Mouse (Mus musculus) kidney, embryonic 14.5 days (tissue): Measurements from ENCODE around the gene Slc39a13. TPM values are rescaled to one million over a fixed set of nuclear protein-coding genes. Genes with fewer than 3 reads are reported as not detected.
A peak's percentile ranks its signal among the peaks of the same experiment; 100 is the strongest.
"Not testable (repeated sequence)": the region's sequence is repeated elsewhere in the genome, so short reads cannot be mapped to it uniquely, and the experiment has no call there.

Experiments
- ATAC-seq: fragments of 200-750 bp; cut with Nextera tagmentation; 2 replicates; pipeline ENCODE4 v1.8.0; 2017; ENCODE audit warnings: moderate number of reproducible peaks, mild to moderate bottlenecking, moderate TSS enrichment, moderate library complexity; ENCODE audit not compliant: low FRiP score, low TSS enrichment
- H3K27ac ChIP-seq: fragments of 300-500 bp; sonication (generic); 2 replicates; pipeline ENCODE4 v1.5.1; 2014; ENCODE audit warnings: low read depth, mild to moderate bottlenecking, low read length, moderate library complexity, mixed read lengths
- H3K27me3 ChIP-seq: fragments of 300-500 bp; sonication (generic); 2 replicates; pipeline ENCODE4 v1.6.1; 2014; ENCODE audit warnings: mild to moderate bottlenecking, low read length; ENCODE audit not compliant: control insufficient read depth, insufficient read depth
- H3K36me3 ChIP-seq: fragments of 300-500 bp; sonication (generic); 2 replicates; pipeline ENCODE4 v1.6.1; 2014; ENCODE audit warnings: low read length, mixed read lengths; ENCODE audit not compliant: control insufficient read depth, insufficient read depth
- H3K4me1 ChIP-seq: fragments of 300-500 bp; sonication (generic); 2 replicates; pipeline ENCODE4 v1.6.1; 2014; ENCODE audit warnings: low read length, mixed read lengths; ENCODE audit not compliant: control insufficient read depth, insufficient read depth
- H3K4me2 ChIP-seq: fragments of 300-500 bp; sonication (generic); replicated peaks from 2 replicates; pipeline ENCODE4 v1.6.1; 2014; ENCODE audit warnings: low read depth, mild to moderate bottlenecking, low read length
- H3K4me3 ChIP-seq: fragments of 300-500 bp; sonication (generic); 2 replicates; pipeline ENCODE4 v1.5.1; 2014; ENCODE audit warnings: mild to moderate bottlenecking, low read length
- H3K9ac ChIP-seq: fragments of 300-500 bp; sonication (generic); 2 replicates; pipeline ENCODE4 v1.6.1; 2014; ENCODE audit warnings: low read depth, mild to moderate bottlenecking, low read length, moderate library complexity
- H3K9me3 ChIP-seq: fragments of 300-500 bp; sonication (generic); 2 replicates; pipeline ENCODE4 v1.6.1; 2016; ENCODE audit warnings: low read length; ENCODE audit not compliant: control insufficient read depth
- WGBS: fragments of 180-500 bp; shearing (Covaris S2); extraction: QIAGEN DNeasy Blood & Tissue Kit; methylation state at CpG from one replicate; pipeline ENCODE4 v1.1.7; 2014; 5-methylcytosine and 5-hydroxymethylcytosine counted together
- polyA plus RNA-seq: library from polyadenylated mRNA; unstranded; fragments of >200 nt; fragmentation: Nextera tagmentation; extraction: Ambion mirVana; gene quantifications from 2 replicates; pipeline ENCODE4 v1.2.1, GENCODE M21; 2014

The Slc39a13 gene
- polyA plus RNA-seq, 1 experiment from 2014 or later, result 31.1 TPM

- 75% methylated on average over 6 of the region's 6 CpGs for WGBS
These were observed 43.6 kb upstream of the Slc39a13 start for GRCm38 (mm10) chr2:91113852-91114251.

GRCm38 (mm10) chr2:91113334-91113733 is 43.1 kb upstream of the Slc39a13 start:
- H3K4me1 ChIP-seq, result no peaks in the 10 kb centered on the region
- ATAC-seq, result no peak

More at GRCm38 (mm10) chr2:91113852-91114251, 43.6 kb upstream of the Slc39a13 start:
- H3K4me3 ChIP-seq, result no peak overlapping the region
- no peaks in the 10 kb centered on the region for H3K9me3 ChIP-seq
- H3K4me2 ChIP-seq, result no peak overlapping the region
- no peak overlapping the region for H3K27ac ChIP-seq
- H3K36me3 ChIP-seq, result no peaks in the 10 kb centered on the region
- H3K27me3 ChIP-seq, result no peaks in the 10 kb centered on the region
- no peak for ATAC-seq
- H3K9ac ChIP-seq, result no peak overlapping the region
- no peaks in the 10 kb centered on the region for H3K4me1 ChIP-seq

DNA sequence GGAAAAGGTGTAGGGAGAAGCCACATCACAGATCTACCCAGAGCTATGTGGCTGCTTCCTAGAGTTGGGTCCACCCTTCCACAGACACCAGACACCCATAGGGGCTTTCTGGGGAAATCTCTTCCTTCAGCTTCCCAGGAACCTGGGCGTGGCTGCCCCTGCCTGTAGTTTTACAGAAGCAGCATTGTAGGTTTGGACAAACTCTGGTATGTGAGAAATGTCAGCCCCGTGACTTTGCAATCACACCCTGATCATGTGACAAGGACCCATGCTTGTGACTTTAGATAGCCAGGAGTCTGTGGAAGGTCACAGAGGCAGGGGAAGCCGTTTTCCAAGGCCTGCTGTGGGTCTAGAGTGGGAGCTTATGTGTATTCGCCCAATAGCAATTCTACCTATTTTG is 42.3 kb upstream of the Slc39a13 start:
- no peak for ATAC-seq
- Histone ChIP-seq H3K36me3 (no peaks in the 10 kb centered on the region), H3K27me3 (no peaks in the 10 kb centered on the region), H3K4me2 (no peak overlapping the region), H3K9ac (no peak overlapping the region), H3K27ac (no peak overlapping the region), H3K9me3 (no peaks in the 10 kb centered on the region), H3K4me1 (no peaks in the 10 kb centered on the region), H3K4me3 (no peak overlapping the region)
- WGBS, result 56% methylated on average over 4 of the region's 4 CpGs

More at GRCm38 (mm10) chr2:91113334-91113733, 43.1 kb upstream of the Slc39a13 start:
- no peak overlapping the region for H3K4me2 ChIP-seq
- H3K9me3 ChIP-seq, result no peaks in the 10 kb centered on the region
- no peak overlapping the region for H3K4me3 ChIP-seq
- no peaks in the 10 kb centered on the region for H3K36me3 ChIP-seq
- no peak overlapping the region for H3K9ac ChIP-seq
- H3K27me3 ChIP-seq, result no peaks in the 10 kb centered on the region
- no peak overlapping the region for H3K27ac ChIP-seq
- WGBS, result 73% methylated on average over 10 of the region's 10 CpGs

DNA sequence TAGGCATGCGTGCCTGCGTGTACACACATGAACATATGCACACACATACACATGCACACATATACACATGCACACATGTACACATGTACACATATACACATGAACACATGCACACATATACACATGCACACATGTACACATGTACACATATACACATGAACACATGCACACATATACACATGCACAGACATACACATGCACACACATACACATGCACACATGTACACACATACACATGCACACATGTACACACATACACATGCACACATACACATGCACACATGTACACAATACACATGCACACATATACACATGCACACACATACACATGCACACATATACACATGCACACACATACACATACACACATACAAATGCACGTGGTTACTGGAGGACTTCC is 41.6 kb upstream of the Slc39a13 start:
- WGBS, result 91% methylated on average over 3 of the region's 3 CpGs

GRCm38 (mm10) chr2:91110429-91110828 is 40.2 kb upstream of the Slc39a13 start:
- H3K9me3 ChIP-seq, result no peaks in the 10 kb centered on the region
- H3K36me3 ChIP-seq, result no peaks in the 10 kb centered on the region
- H3K27me3 ChIP-seq, result no peaks in the 10 kb centered on the region
- ATAC-seq, result no peak
- 70% methylated on average over 6 of the region's 6 CpGs for WGBS
- no peak overlapping the region for H3K27ac ChIP-seq
- no peak overlapping the region for H3K4me3 ChIP-seq
- H3K4me1 ChIP-seq, result no peaks in the 10 kb centered on the region
- H3K4me2 ChIP-seq, result no peak overlapping the region
- H3K9ac ChIP-seq, result no peak overlapping the region

More for the DNA sequence above, 41.6 kb upstream of the Slc39a13 start:
- ATAC-seq, H3K9ac ChIP-seq, H3K4me1 ChIP-seq, H3K4me3 ChIP-seq, H3K27me3 ChIP-seq, H3K27ac ChIP-seq, H3K36me3 ChIP-seq, H3K4me2 ChIP-seq, H3K9me3 ChIP-seq: not testable (repeated sequence)

- Histone ChIP-seq H3K27me3 (no peaks in the 10 kb centered on the region), H3K36me3 (no peaks in the 10 kb centered on the region), H3K27ac (no peak overlapping the region), H3K4me1 (no peaks in the 10 kb centered on the region), H3K4me2 (no peak overlapping the region), H3K4me3 (no peak overlapping the region), H3K9ac (no peak overlapping the region), H3K9me3 (no peaks in the 10 kb centered on the region)
- no peak for ATAC-seq
- WGBS, result 92% methylated on average over 5 of the region's 5 CpGs
These were observed 39.7 kb upstream of the Slc39a13 start for GRCm38 (mm10) chr2:91109807-91110385.

DNA sequence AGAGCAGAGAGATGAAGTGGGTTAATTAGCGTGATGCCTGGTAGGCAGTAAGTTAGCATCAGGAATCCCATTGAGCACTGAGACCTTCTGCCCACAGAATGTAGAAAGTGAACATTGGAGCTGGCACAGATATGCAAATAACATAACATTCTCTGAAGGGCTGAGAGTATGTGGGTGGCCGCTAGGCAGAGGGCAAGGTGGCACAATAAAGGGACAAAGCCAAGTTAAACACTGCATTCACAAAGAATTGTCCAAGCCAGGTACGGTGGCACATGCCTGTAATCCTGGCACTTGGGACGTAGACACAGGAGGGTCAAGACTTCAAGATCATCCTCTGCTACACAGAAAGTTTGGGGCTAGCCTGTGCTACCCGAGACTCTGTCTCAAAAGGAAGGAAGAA is 39.0 kb upstream of the Slc39a13 start:
- 90% methylated on average over 5 of the region's 5 CpGs for WGBS
- H3K9ac ChIP-seq, result no peak overlapping the region
- no peak overlapping the region for H3K4me3 ChIP-seq
- H3K4me2 ChIP-seq, result no peak overlapping the region
- no peak overlapping the region for H3K27ac ChIP-seq
- no peaks in the 10 kb centered on the region for H3K27me3 ChIP-seq
- no peaks in the 10 kb centered on the region for H3K9me3 ChIP-seq
- no peak for ATAC-seq
- no peaks in the 10 kb centered on the region for H3K36me3 ChIP-seq
- H3K4me1 ChIP-seq, result no peaks in the 10 kb centered on the region

DNA sequence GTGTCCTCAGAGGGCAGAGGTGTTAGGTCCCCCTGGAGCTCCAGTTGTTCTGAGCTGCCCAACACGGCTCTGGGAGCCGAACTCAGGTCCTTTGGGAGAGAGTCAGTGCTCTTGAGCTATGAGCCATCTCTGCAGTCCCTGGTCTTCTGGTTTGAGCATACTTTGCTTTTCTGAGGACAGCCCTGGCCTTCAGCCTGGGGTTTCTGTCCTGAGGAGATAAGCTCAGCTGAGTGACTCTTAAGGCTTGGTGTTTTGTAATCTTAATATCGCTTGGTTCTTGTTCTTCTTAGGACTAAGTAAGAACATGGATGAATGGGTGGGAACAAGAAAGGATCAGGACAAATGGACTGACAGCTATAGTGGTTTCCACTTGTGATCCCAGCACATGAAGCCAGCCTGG is 37.9 kb upstream of the Slc39a13 start:
- H3K4me2 ChIP-seq, result no peak overlapping the region
- H3K4me3 ChIP-seq, result no peak overlapping the region
- no peak for ATAC-seq
- H3K9ac ChIP-seq, result no peak overlapping the region
- H3K36me3 ChIP-seq, result no peaks in the 10 kb centered on the region
- WGBS, result 93% methylated on average over 3 of the region's 3 CpGs
- H3K27ac ChIP-seq, result no peak overlapping the region
- H3K27me3 ChIP-seq, result no peaks in the 10 kb centered on the region
- no peaks in the 10 kb centered on the region for H3K9me3 ChIP-seq
- H3K4me1 ChIP-seq, result no peaks in the 10 kb centered on the region

- H3K27ac ChIP-seq, result no peak overlapping the region
- no peak overlapping the region for H3K4me2 ChIP-seq
- no peak overlapping the region for H3K9ac ChIP-seq
- 8% methylated on average over 7 of the region's 7 CpGs for WGBS
- H3K36me3 ChIP-seq, result no peaks in the 10 kb centered on the region
- H3K27me3 ChIP-seq, result no peaks in the 10 kb centered on the region
- no peaks in the 10 kb centered on the region for H3K4me1 ChIP-seq
- no peak overlapping the region for H3K4me3 ChIP-seq
- peak; percentile 88 for ATAC-seq
- no peaks in the 10 kb centered on the region for H3K9me3 ChIP-seq
These were observed 31.0 kb upstream of the Slc39a13 start for GRCm38 (mm10) chr2:91101124-91101740.
